13 mouse cellular contexts compared by ENCODE assay signal in genomic region chr12:52698276-52698930, GRCm38 (mm10). TPM values are rescaled to one million over a fixed set of nuclear protein-coding genes. Genes with fewer than 3 reads are reported as not detected.
DNase-seq lines count a peak whose midpoint lies in the region; ATAC-seq and TF ChIP-seq lines count a peak whose summit lies in the region.
"Had no signal": no experiment of that assay in that cellular context is flagged by ENCODE, and none has a peak within 500 bp of the region (broad histone marks: within the 10 kb centered on the region; RNA-seq: fewer than 3 reads in every experiment).

No protein-coding gene starts in this region.

- H3K4me1 ChIP-seq in forebrain, embryonic 11.5 days (replicated peaks; ENCODE audit: control insufficient read depth, insufficient read depth, low read length): peaks cover 13% of the 10 kb centered on the region; the same call in 1 of the 2 replicates
- peaks cover 20% of the 10 kb centered on the region for H3K4me1 ChIP-seq in hindbrain, postnatal 0 days (ENCODE audit: insufficient read depth, low read length)
- peaks cover 2% of the 10 kb centered on the region for H3K4me1 ChIP-seq in olfactory bulb, adult 2 months (ENCODE audit: control insufficient read depth, insufficient read depth, low read length)

- no peak overlapping the region for H3K4me3 ChIP-seq in forebrain, embryonic 11.5 days (ENCODE audit: low read depth, low read length)
- peak overlapping the region; percentile 63 for H3K4me3 ChIP-seq in hindbrain, postnatal 0 days (ENCODE audit: low read length)
- H3K4me3 ChIP-seq in olfactory bulb, adult 2 months (ENCODE audit: insufficient read depth, low read depth, low read length): peak overlapping the region; percentile 6; the same call in 1 of the 2 replicates

- TF ChIP-seq POLR2A in olfactory bulb, adult 2 months (IDR thresholded peaks at IDR 0.05; ENCODE audit: insufficient read depth, low read depth, low read length): no peak

- H3K36me3 ChIP-seq in forebrain, embryonic 11.5 days (ENCODE audit: control insufficient read depth, insufficient read depth, low read length): no peaks in the 10 kb centered on the region
- no peaks in the 10 kb centered on the region for H3K36me3 ChIP-seq in hindbrain, postnatal 0 days (ENCODE audit: insufficient read depth, low read length)

- no peaks in the 10 kb centered on the region for H3K27me3 ChIP-seq in forebrain, embryonic 11.5 days (ENCODE audit: control insufficient read depth, insufficient read depth, low read length)
- no peaks in the 10 kb centered on the region for H3K27me3 ChIP-seq in hindbrain, postnatal 0 days (ENCODE audit: insufficient read depth, low read length)

- DNase-seq in cerebellum, postnatal 10 days: peak; percentile 35 to 51
- DNase-seq in forebrain, embryonic 11.5 days (ENCODE audit: low spot score): peak; percentile 55
- DNase-seq in hindbrain, postnatal 0 days (ENCODE audit: low spot score): peak; percentile 55
- DNase-seq in left cerebral cortex, adult 8-10 months (ENCODE audit: low spot score in 2 of 2): no peak
- no peak for DNase-seq in adrenal gland, postnatal 4 days (ENCODE audit: low spot score in 2 of 2)
- DNase-seq in frontal cortex, postnatal 36 days (ENCODE audit: low spot score in 2 of 2): no peak
- DNase-seq: adrenal gland, adult 8-10 months; B cell, adult 2 months; heart, postnatal 36 days had no signal

- peak overlapping the region; percentile 63; the same call in 1 of the 2 replicates for H3K4me2 ChIP-seq in forebrain, embryonic 11.5 days (ENCODE audit: low read depth, low read length, severe bottlenecking)
- peak overlapping the region; percentile 82 for H3K4me2 ChIP-seq in hindbrain, postnatal 0 days (ENCODE audit: low read depth, low read length)

- no peak for ATAC-seq in cerebellum, adult (ENCODE audit: insufficient number of reproducible peaks, low FRiP score, low TSS enrichment)
- no peak; the same call in 1 of the 2 replicates for ATAC-seq in forebrain, embryonic 11.5 days (replicated peaks; ENCODE audit: low FRiP score)
- ATAC-seq in hindbrain, postnatal 0 days: no peak

- H3K27ac ChIP-seq in forebrain, embryonic 11.5 days (ENCODE audit: low read depth, low read length): peak overlapping the region; percentile 76
- H3K27ac ChIP-seq in hindbrain, postnatal 0 days: peak overlapping the region; percentile 83
- H3K27ac ChIP-seq in olfactory bulb, adult 2 months (ENCODE audit: insufficient read depth, low read depth, low read length): peak overlapping the region; percentile 59
- H3K27ac ChIP-seq: kidney, postnatal 0 days had no signal

- WGBS in forebrain, embryonic 11.5 days: 10% methylated on average over 5 of the region's 5 CpGs
- 9% methylated on average over 5 of the region's 5 CpGs for whole genome bisulfite sequencing in hindbrain, postnatal 0 days
- 19% methylated on average over 5 of the region's 5 CpGs for WGBS in olfactory bulb, adult 2 months

- TF ChIP-seq CTCF in hindbrain, postnatal 0 days (IDR thresholded peaks at IDR 0.05; ENCODE audit: low read depth): no peak
- no peak for TF ChIP-seq CTCF in olfactory bulb, adult 2 months (IDR thresholded peaks at IDR 0.05; ENCODE audit: insufficient read depth, low read depth, low read length)

- peak overlapping the region; percentile 20; the same call in 1 of the 2 replicates for H3K9ac ChIP-seq in forebrain, embryonic 11.5 days (ENCODE audit: low read length)
- H3K9ac ChIP-seq in hindbrain, postnatal 0 days (replicated peaks; ENCODE audit: low read length): peak overlapping the region; percentile 71; the same call in 1 of the 2 replicates

- no peaks in the 10 kb centered on the region for H3K9me3 ChIP-seq in forebrain, embryonic 11.5 days (ENCODE audit: control insufficient read depth, low read length)
- no peaks in the 10 kb centered on the region for H3K9me3 ChIP-seq in hindbrain, postnatal 0 days (ENCODE audit: low read length)

RNA-seq across cellular contexts. Expression of gene Akap6, which starts 0.8 kb away (rescaled TPM):
- 11.6 and 13.2 TPM in 2 replicates for polyA plus RNA-seq in forebrain, embryonic 11.5 days (2014; fragmentation: Nextera tagmentation; extraction: Ambion mirVana)
- total RNA-seq in hindbrain, postnatal 0 days (2014; rRNA removed): 77.3 and 87.2 TPM in 2 replicates
- 19.9 and 21.3 TPM in 2 replicates for polyA plus RNA-seq in hindbrain, postnatal 0 days (2015; fragmentation: Nextera tagmentation; extraction: Ambion mirVana)
- not detected in 2 replicates for polyA plus RNA-seq in olfactory bulb, adult 2 months (2012; ENCODE audit: insufficient read depth, insufficient read length, low replicate concordance, missing spikeins)
- 100 to 1,000 TPM; 147 to 178 (median 161) TPM for total RNA-seq in left cerebral cortex, adult 8-10 months (2022)
- total RNA-seq in adrenal gland, postnatal 4 days (2021): 1 to 10 TPM; 8.4 to 9.2 TPM
- total RNA-seq: megakaryocyte, adult 5-6 weeks had no signal

Comparison
In these comparisons a context has a peak if more than half of its experiments do, and no peak if none do; other contexts are left out.
1. DNase-seq: peak in cerebellum, postnatal 10 days (2 of 2), forebrain, embryonic 11.5 days (single experiment) and hindbrain, postnatal 0 days (single experiment); none in left cerebral cortex, adult 8-10 months (0 of 2), adrenal gland, postnatal 4 days (0 of 2) and frontal cortex, postnatal 36 days (0 of 2).
2. Peak in every context shown above with its lines, with median percentiles within 50 percentile points of each other: H3K27ac ChIP-seq.